Mouse (Mus musculus): ENCODE results near the gene Polq. TPM values are rescaled to one million over a fixed set of nuclear protein-coding genes. Genes with fewer than 3 reads are reported as not detected.
A peak's percentile ranks its signal among the peaks of the same experiment; 100 is the strongest.
"Not testable (repeated sequence)": the region's sequence is repeated elsewhere in the genome, so short reads cannot be mapped to it uniquely, and the experiment has no call there.

The Polq gene
- total RNA-seq, 4 experiments from 2014 or later = 0.70 to 1.4 (median 1.1) TPM

GRCm38 (mm10) chr16:37094169-37094833 lies 82.7 kb downstream of the Polq start:
- no peak for DNase-seq (ENCODE audit: low spot score in 2 of 2)

- no peak for DNase-seq (ENCODE audit: low spot score in 2 of 2)
Observed at GRCm38 (mm10) chr16:37108763-37109162, 97.2 kb downstream of the Polq start.

GRCm38 (mm10) chr16:37109285-37109684 lies 97.7 kb downstream of the Polq start:
- DNase-seq (ENCODE audit: low spot score in 2 of 2) = peak in 1 of 2 experiments; percentile 41

DNA sequence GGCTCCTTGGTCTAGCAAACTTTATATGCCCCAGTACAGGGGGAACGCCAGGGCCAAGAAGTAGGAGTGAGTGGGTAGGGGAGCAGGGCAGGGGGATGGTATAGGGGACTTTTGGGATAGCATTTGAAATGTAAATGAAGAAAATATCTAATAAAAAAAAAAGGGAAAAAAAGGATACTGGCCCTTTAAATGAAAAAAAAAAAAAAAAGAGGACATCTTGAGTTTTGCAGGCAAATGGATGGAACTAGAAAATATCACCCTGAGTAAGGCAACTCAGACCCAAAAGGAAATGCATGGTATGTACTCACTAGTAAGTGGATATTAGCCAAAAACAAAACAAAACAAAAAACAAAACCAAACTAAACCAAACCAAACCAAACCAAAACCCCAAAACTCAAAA lies 113.6 kb downstream of the Polq start:
- DNase-seq (ENCODE audit: low spot score in 2 of 2) = not testable (repeated sequence)

Other genes with a start within 250 kb of the Polq start
- 10 to 100 TPM; 40.6 to 49.4 (median 47.8) TPM for gene Slc15a2, start 226.8 kb upstream of the Polq start, total RNA-seq (2022)
- gene Iqcb1, start 183.4 kb upstream of the Polq start, total RNA-seq (2022) = 10 to 100 TPM; 50.2 to 55.2 (median 53.1) TPM
- 1 to 10 TPM; 1.8 to 3.0 (median 2.2) TPM for gene Eaf2, start 136.8 kb upstream of the Polq start, total RNA-seq (2022)
- gene Golgb1, start 136.6 kb upstream of the Polq start, total RNA-seq (2022) = 10 to 100 TPM; 70.1 to 80.3 (median 74.5) TPM
- 10 to 100 TPM in 2 of 4 experiments, 1 to 10 TPM in 2; 3.7 to 22.8 (median 12.1) TPM for gene Hcls1, start 76.8 kb upstream of the Polq start, total RNA-seq (2022)
- under 1 TPM in 3 of 4 experiments, not detected in 1; 0.16 to 0.28 (median 0.20) TPM for gene Fbxo40, start 21.3 kb upstream of the Polq start, total RNA-seq (2022)

Measured in layer of hippocampus, adult 8-10 months (tissue).